Mouse (Mus musculus): ENCODE measurements around the gene Lipe.

Lipe gene

GRCm38 (mm10) chr7:25365937-25366625 is 32.4 kb downstream of the Lipe start:
- no peak for DNase-seq (ENCODE audit: extremely low read depth, low read depth)

- no peak for DNase-seq (ENCODE audit: extremely low read depth, low read depth)
These were observed 34.9 kb downstream of the Lipe start for GRCm38 (mm10) chr7:25363632-25364031.

- DNase-seq (ENCODE audit: extremely low read depth, low read depth), result no peak
These were observed 35.4 kb downstream of the Lipe start for GRCm38 (mm10) chr7:25363151-25363550.

- no peak for DNase-seq (ENCODE audit: extremely low read depth, low read depth)
These were observed 39.7 kb downstream of the Lipe start for GRCm38 (mm10) chr7:25358721-25359206.

- DNase-seq (ENCODE audit: extremely low read depth, low read depth), result no peak
These were observed 49.6 kb downstream of the Lipe start for GRCm38 (mm10) chr7:25348861-25349260.

- DNase-seq (ENCODE audit: extremely low read depth, low read depth), result no peak
These were observed 57.3 kb downstream of the Lipe start for GRCm38 (mm10) chr7:25341000-25341784.

GRCm38 (mm10) chr7:25339329-25339728 is 59.2 kb downstream of the Lipe start:
- DNase-seq (ENCODE audit: extremely low read depth, low read depth), result no peak

- DNase-seq (ENCODE audit: extremely low read depth, low read depth), result no peak
These were observed 64.0 kb downstream of the Lipe start for GRCm38 (mm10) chr7:25334472-25334871.

GRCm38 (mm10) chr7:25333596-25334307 is 64.8 kb downstream of the Lipe start:
- DNase-seq (ENCODE audit: extremely low read depth, low read depth), result no peak

All from MEL-GATA-1-ER (cell line).